Mouse (Mus musculus) frontal cortex, adult (tissue): Measurements from ENCODE around the gene Rundc3a.
A peak's percentile ranks its signal among the peaks of the same experiment; 100 is the strongest.

Source experiments
- ATAC-seq: cut with Nextera tagmentation; 2 replicates; pipeline ENCODE4 v1.9.2; 2017; ENCODE audit warnings: mild to moderate bottlenecking, moderate library complexity, mixed read lengths; ENCODE audit not compliant: low TSS enrichment

Rundc3a gene

GRCm38 (mm10) chr11:102392441-102393237, 564 bp upstream of the Rundc3a start:
- ATAC-seq = peak; percentile 15; the same call in 1 of the 2 replicates

GRCm38 (mm10) chr11:102393719-102394420, 667 bp downstream of the Rundc3a start:
- 0 out of 2 replicates have a peak, but pooled peaks have one; percentile 25 for ATAC-seq

- no peak for ATAC-seq
Measured at GRCm38 (mm10) chr11:102394421-102395124, 1.4 kb downstream of the Rundc3a start.

GRCm38 (mm10) chr11:102395250-102395649, 2.0 kb downstream of the Rundc3a start:
- ATAC-seq = no peak

- no peak for ATAC-seq
Measured at GRCm38 (mm10) chr11:102396263-102396662, 3.1 kb downstream of the Rundc3a start.

GRCm38 (mm10) chr11:102396671-102397141, 3.5 kb downstream of the Rundc3a start:
- ATAC-seq = peak; percentile 31; the same call in 1 of the 2 replicates

- no peak for ATAC-seq
Measured at GRCm38 (mm10) chr11:102398007-102398825, 5.0 kb downstream of the Rundc3a start.

GRCm38 (mm10) chr11:102399107-102399506, 5.9 kb downstream of the Rundc3a start:
- no peak for ATAC-seq

- no peak for ATAC-seq
Measured at GRCm38 (mm10) chr11:102399610-102400072, 6.4 kb downstream of the Rundc3a start.

- ATAC-seq = no peak
Measured at GRCm38 (mm10) chr11:102400513-102401084, 7.4 kb downstream of the Rundc3a start.

- ATAC-seq = no peak
Measured at GRCm38 (mm10) chr11:102401898-102402500, 8.8 kb downstream of the Rundc3a start.

GRCm38 (mm10) chr11:102403657-102404056, 10.5 kb downstream of the Rundc3a start:
- no peak for ATAC-seq

GRCm38 (mm10) chr11:102404161-102405010, 11.2 kb downstream of the Rundc3a start:
- ATAC-seq = no peak

- ATAC-seq = no peak
Measured at GRCm38 (mm10) chr11:102405544-102406285, 12.5 kb downstream of the Rundc3a start.

- no peak for ATAC-seq
Measured at GRCm38 (mm10) chr11:102406401-102406800, 13.2 kb downstream of the Rundc3a start.

GRCm38 (mm10) chr11:102406900-102407833, 14.0 kb downstream of the Rundc3a start:
- ATAC-seq = peak; percentile 54; the same call in 1 of the 2 replicates

GRCm38 (mm10) chr11:102407834-102408215, 14.6 kb downstream of the Rundc3a start, which contains the start of gene Slc25a39:
Gene Slc25a39, minus strand, starts transcription at chr11:102407946.
- no peak for ATAC-seq
